Mouse (Mus musculus) forebrain, embryonic 11.5 days (tissue): ENCODE measurements around the gene Ptges2. TPM values are rescaled to one million over a fixed set of nuclear protein-coding genes. Genes with fewer than 3 reads are reported as not detected.

Experiments
- ATAC-seq: fragments of 200-750 bp; cut with Nextera tagmentation; replicated peaks from 2 replicates; pipeline ENCODE4 v1.8.0; 2017; ENCODE audit warnings: moderate TSS enrichment; ENCODE audit not compliant: low FRiP score
- DNase-seq: peaks from one replicate; pipeline ENCODE4 v3.0.0-alpha.2; 2017; ENCODE audit warnings: low spot score
- H3K27ac ChIP-seq: fragments of 300-500 bp; sonication (generic); 2 replicates; pipeline ENCODE4 v1.5.1; 2014; ENCODE audit warnings: low read depth, low read length
- H3K27me3 ChIP-seq: fragments of 300-500 bp; sonication (generic); 2 replicates; pipeline ENCODE4 v1.6.1; 2014; ENCODE audit warnings: mild to moderate bottlenecking, low read length, mixed read lengths; ENCODE audit not compliant: control insufficient read depth, insufficient read depth
- H3K36me3 ChIP-seq: fragments of 300-500 bp; sonication (generic); 2 replicates; pipeline ENCODE4 v1.6.1; 2014; ENCODE audit warnings: mild to moderate bottlenecking, low read length, moderate library complexity, mixed read lengths; ENCODE audit not compliant: control insufficient read depth, insufficient read depth
- H3K4me1 ChIP-seq: fragments of 300-500 bp; sonication (generic); replicated peaks from 2 replicates; pipeline ENCODE4 v1.6.1; 2014; ENCODE audit warnings: low read length, mixed read lengths; ENCODE audit not compliant: control insufficient read depth, insufficient read depth
- H3K4me2 ChIP-seq: fragments of 300-500 bp; sonication (generic); 2 replicates; pipeline ENCODE4 v1.6.1; 2014; ENCODE audit warnings: low read depth, mild to moderate bottlenecking, low read length, moderate library complexity, mixed read lengths; ENCODE audit not compliant: severe bottlenecking
- H3K4me3 ChIP-seq: fragments of 300-500 bp; sonication (generic); 2 replicates; pipeline ENCODE4 v1.5.1; 2014; ENCODE audit warnings: low read depth, low read length
- H3K9ac ChIP-seq: fragments of 300-500 bp; sonication (generic); 2 replicates; pipeline ENCODE4 v1.6.1; 2014; ENCODE audit warnings: low read length
- H3K9me3 ChIP-seq: fragments of 300-500 bp; sonication (generic); 2 replicates; pipeline ENCODE4 v1.6.1; 2016; ENCODE audit warnings: low read length, mixed read lengths; ENCODE audit not compliant: control insufficient read depth
- WGBS: fragments of 180-500 bp; shearing (Covaris S2); extraction: QIAGEN DNeasy Blood & Tissue Kit; methylation state at CpG from one replicate; pipeline ENCODE4 v1.1.7; 2014; 5-methylcytosine and 5-hydroxymethylcytosine counted together
- polyA plus RNA-seq: library from polyadenylated mRNA; unstranded; fragments of >200 nt; fragmentation: Nextera tagmentation; extraction: Ambion mirVana; gene quantifications from 2 replicates; pipeline ENCODE4 v1.2.1, GENCODE M21; 2014

The Ptges2 gene
- polyA plus RNA-seq, result 28.0 and 29.4 TPM in 2 replicates

GRCm38 (mm10) chr2:32395484-32395945 is at the start of gene Ptges2:
Gene Ptges2 (plus strand): TSS chr2:32395896.
- Histone ChIP-seq H3K4me1 (peaks cover 3% of the 10 kb centered on the region; the same call in 1 of the 2 replicates), H3K9me3 (no peaks in the 10 kb centered on the region), H3K4me2 (peak within 1 kb of the TSS; percentile 83), H3K27me3 (no peaks in the 10 kb centered on the region), H3K9ac (peak within 1 kb of the TSS; percentile 76), H3K36me3 (no peaks in the 10 kb centered on the region; the same call in 1 of the 2 replicates), H3K4me3 (peak within 1 kb of the TSS; percentile 80), H3K27ac (peak within 1 kb of the TSS; percentile 75)
- WGBS, result under 1% methylated on average over 31 of the region's 31 CpGs
- DNase-seq (peak; percentile 90), ATAC-seq (peak; percentile 86)

- no peak for DNase-seq
- no peak overlapping the region for H3K9ac ChIP-seq
- H3K27me3 ChIP-seq, result no peaks in the 10 kb centered on the region
- 0 out of 2 replicates have a peak, but pooled peaks cover 3% of the 10 kb centered on the region for H3K4me1 ChIP-seq
- no peak overlapping the region for H3K4me2 ChIP-seq
- no peaks in the 10 kb centered on the region for H3K9me3 ChIP-seq
- ATAC-seq, result no peak
- H3K36me3 ChIP-seq, result no peaks in the 10 kb centered on the region
- no peak overlapping the region for H3K27ac ChIP-seq
- no peak overlapping the region for H3K4me3 ChIP-seq
- 81% methylated on average over 6 of the region's 6 CpGs for WGBS
Observed at GRCm38 (mm10) chr2:32347019-32347418, 48.7 kb upstream of the Ptges2 start.

GRCm38 (mm10) chr2:32348311-32348710 is 47.4 kb upstream of the Ptges2 start:
- 0 out of 2 replicates have a peak, but pooled peaks cover 6% of the 10 kb centered on the region for H3K4me1 ChIP-seq
- no peaks in the 10 kb centered on the region for H3K9me3 ChIP-seq
- H3K4me3 ChIP-seq, result no peak overlapping the region
- WGBS, result 90% methylated on average over 11 of the region's 11 CpGs
- H3K36me3 ChIP-seq, result no peaks in the 10 kb centered on the region
- ATAC-seq, result no peak
- H3K27me3 ChIP-seq, result no peaks in the 10 kb centered on the region
- no peak overlapping the region for H3K27ac ChIP-seq
- H3K4me2 ChIP-seq, result no peak overlapping the region
- H3K9ac ChIP-seq, result no peak overlapping the region
- no peak for DNase-seq

- H3K27me3 ChIP-seq, result no peaks in the 10 kb centered on the region
- no peaks in the 10 kb centered on the region for H3K9me3 ChIP-seq
- no peak overlapping the region for H3K9ac ChIP-seq
- ATAC-seq (no peak), DNase-seq (no peak)
- WGBS, result 74% methylated on average over 8 of the region's 8 CpGs
- 0 out of 2 replicates have a peak, but pooled peaks cover 7% of the 10 kb centered on the region for H3K4me1 ChIP-seq
- H3K4me3 ChIP-seq, result no peak overlapping the region
- no peaks in the 10 kb centered on the region for H3K36me3 ChIP-seq
- H3K27ac ChIP-seq, result no peak overlapping the region
- no peak overlapping the region for H3K4me2 ChIP-seq
Observed at GRCm38 (mm10) chr2:32349625-32350255, 46.0 kb upstream of the Ptges2 start.

- WGBS, result 49% methylated on average over 13 of the region's 13 CpGs
- Histone ChIP-seq H3K4me1 (0 out of 2 replicates have a peak, but pooled peaks cover 7% of the 10 kb centered on the region), H3K4me3 (no peak overlapping the region), H3K9ac (no peak overlapping the region), H3K27me3 (no peaks in the 10 kb centered on the region), H3K36me3 (no peaks in the 10 kb centered on the region), H3K27ac (no peak overlapping the region), H3K9me3 (no peaks in the 10 kb centered on the region), H3K4me2 (no peak overlapping the region)
- no peak for ATAC-seq
- no peak for DNase-seq
Observed at GRCm38 (mm10) chr2:32350471-32351051, 45.1 kb upstream of the Ptges2 start.

GRCm38 (mm10) chr2:32351471-32351961 is 44.2 kb upstream of the Ptges2 start:
- Histone ChIP-seq H3K4me1 (0 out of 2 replicates have a peak, but pooled peaks cover 7% of the 10 kb centered on the region), H3K9me3 (no peaks in the 10 kb centered on the region), H3K36me3 (no peaks in the 10 kb centered on the region), H3K9ac (no peak overlapping the region; the same call in 1 of the 2 replicates), H3K27me3 (no peaks in the 10 kb centered on the region), H3K4me3 (peak overlapping the region; percentile 54; the same call in 1 of the 2 replicates), H3K27ac (no peak overlapping the region), H3K4me2 (peak overlapping the region; percentile 93)
- 61% methylated on average over 9 of the region's 9 CpGs for WGBS
- no peak for ATAC-seq
- DNase-seq, result no peak

- ATAC-seq, result peak; percentile 49
- Histone ChIP-seq H3K4me2 (peak within 1 kb of the TSS; percentile 93), H3K9ac (peak within 1 kb of the TSS; percentile 73), H3K4me1 (0 out of 2 replicates have a peak, but pooled peaks cover 7% of the 10 kb centered on the region), H3K9me3 (no peaks in the 10 kb centered on the region), H3K4me3 (peak within 1 kb of the TSS; percentile 54), H3K27me3 (no peaks in the 10 kb centered on the region), H3K27ac (no peak within 1 kb of the TSS; the same call in 1 of the 2 replicates), H3K36me3 (no peaks in the 10 kb centered on the region)
- WGBS, result under 1% methylated on average over 37 of the region's 52 CpGs
- DNase-seq, result peak; percentile 74
Observed at GRCm38 (mm10) chr2:32352151-32353006, 43.3 kb upstream of the Ptges2 start, which contains the start of gene Ciz1. Gene Ciz1 (plus strand): TSS chr2:32352327.

GRCm38 (mm10) chr2:32353007-32353542 is 42.6 kb upstream of the Ptges2 start, which contains the start of gene Dnm1:
Gene Dnm1 (minus strand): TSS chr2:32353338.
- Histone ChIP-seq H3K9me3 (no peaks in the 10 kb centered on the region), H3K27ac (no peak within 1 kb of the TSS; the same call in 1 of the 2 replicates), H3K4me1 (0 out of 2 replicates have a peak, but pooled peaks cover 7% of the 10 kb centered on the region), H3K27me3 (no peaks in the 10 kb centered on the region), H3K36me3 (no peaks in the 10 kb centered on the region), H3K4me2 (peak within 1 kb of the TSS; percentile 93), H3K4me3 (peak within 1 kb of the TSS; percentile 54), H3K9ac (peak within 1 kb of the TSS; percentile 73)
- ATAC-seq (peak; percentile 62), DNase-seq (peak; percentile 96)
- WGBS, result under 1% methylated on average over 63 of the region's 63 CpGs
